In the genomic region with DNA sequence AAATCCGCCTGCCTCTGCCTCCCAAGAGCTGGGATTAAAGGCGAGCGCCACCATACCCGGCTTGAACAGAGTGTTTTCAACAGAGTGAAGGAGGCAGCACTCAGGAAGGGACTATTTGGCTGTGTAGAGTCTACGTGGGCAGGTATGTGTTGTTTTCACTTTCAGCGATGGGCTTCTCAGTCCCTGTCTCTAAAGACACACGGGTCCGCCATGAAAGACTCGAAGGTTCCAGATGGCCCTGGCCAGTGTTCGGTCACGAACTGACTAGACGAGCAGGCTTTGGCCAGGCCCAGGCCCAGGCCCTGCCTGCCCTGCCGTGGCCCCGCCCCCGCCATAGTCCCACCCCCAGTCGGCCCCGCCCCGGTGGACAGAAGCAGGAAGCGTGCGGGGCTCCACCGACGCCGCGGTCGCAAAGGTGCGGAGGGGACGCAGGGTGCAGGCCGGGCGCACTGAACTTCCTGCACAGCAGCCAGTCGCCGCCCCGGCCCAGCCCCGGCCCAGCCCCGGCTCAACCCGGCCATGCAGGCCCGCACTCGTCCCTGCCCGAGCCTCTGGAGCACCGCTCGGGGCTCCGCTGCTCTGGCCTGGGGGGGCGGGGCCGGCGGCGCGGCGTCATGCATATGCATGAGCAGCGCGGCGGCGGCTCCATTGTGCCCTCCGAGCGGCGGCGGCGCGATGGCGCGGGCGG, we compare ENCODE assay signal across 7 mouse cellular contexts. TPM values are rescaled to one million over a fixed set of nuclear protein-coding genes. Genes with fewer than 3 reads are reported as not detected.
DNase-seq lines count a peak whose midpoint lies in the region; ATAC-seq lines count a peak whose summit lies in the region.

Gene Zmiz2, plus strand, starts transcription at position 349 of the 688 bp plus-strand sequence.

- peak within 1 kb of the TSS; percentile 85 for H3K4me2 ChIP-seq in intestine, embryonic 16.5 days (ENCODE audit: low read depth, low read length)
- H3K4me2 ChIP-seq in midbrain, embryonic 11.5 days = peak within 1 kb of the TSS; percentile 62

- peak; percentile 95 to 96 for DNase-seq in adrenal gland, adult 18-20 months (ENCODE audit: low spot score in 2 of 2)
- peak; percentile 95 for DNase-seq in embryo, embryonic 11 days
- DNase-seq in gastrocnemius, postnatal 36 days = peak; percentile 93 to 95
- DNase-seq in left cerebral cortex, postnatal 36 days (ENCODE audit: low spot score in 2 of 2) = peak; percentile 93 to 98
- peak; percentile 100 for DNase-seq in midbrain, embryonic 11.5 days (ENCODE audit: low spot score, missing footprints)
- DNase-seq in skeletal muscle tissue, adult 2 months (ENCODE audit: low read depth, low spot score) = peak; percentile 80

- no peaks in the 10 kb centered on the region for H3K9me3 ChIP-seq in intestine, embryonic 16.5 days (ENCODE audit: control insufficient read depth, low read length)
- no peaks in the 10 kb centered on the region for H3K9me3 ChIP-seq in midbrain, embryonic 11.5 days (ENCODE audit: control insufficient read depth, low read length)

- H3K27me3 ChIP-seq in intestine, embryonic 16.5 days (replicated peaks; ENCODE audit: control insufficient read depth, insufficient read depth, low read length) = no peaks in the 10 kb centered on the region
- no peaks in the 10 kb centered on the region for H3K27me3 ChIP-seq in midbrain, embryonic 11.5 days (ENCODE audit: control insufficient read depth, insufficient read depth, low read length)

- H3K4me1 ChIP-seq in intestine, embryonic 16.5 days (ENCODE audit: control insufficient read depth, insufficient read depth, low read length) = peaks cover 17% of the 10 kb centered on the region
- H3K4me1 ChIP-seq in midbrain, embryonic 11.5 days (ENCODE audit: control insufficient read depth, insufficient read depth, low read length) = peaks cover 14% of the 10 kb centered on the region

- H3K4me3 ChIP-seq in intestine, embryonic 16.5 days (ENCODE audit: low read length) = peak within 1 kb of the TSS; percentile 88
- peak within 1 kb of the TSS; percentile 97 for H3K4me3 ChIP-seq in midbrain, embryonic 11.5 days (ENCODE audit: low read depth, low read length)

- no peaks in the 10 kb centered on the region; the same call in 1 of the 2 replicates for H3K36me3 ChIP-seq in intestine, embryonic 16.5 days (ENCODE audit: control insufficient read depth, insufficient read depth, low read length)
- H3K36me3 ChIP-seq in midbrain, embryonic 11.5 days (ENCODE audit: control insufficient read depth, insufficient read depth, low read length) = peaks cover 3% of the 10 kb centered on the region; the same call in 1 of the 2 replicates

- WGBS in intestine, embryonic 16.5 days = 6% methylated on average over 51 of the region's 60 CpGs
- 13% methylated on average over 35 of the region's 60 CpGs for WGBS in midbrain, embryonic 11.5 days

- intact Hi-C loops in gastrocnemius, postnatal 36 days (cut with DNase I) = no loop called here
- intact Hi-C loops in left cerebral cortex, postnatal 36 days (cut with DNase I) = no loop called here

- peak within 1 kb of the TSS; percentile 93 for H3K9ac ChIP-seq in intestine, embryonic 16.5 days (ENCODE audit: low read depth, low read length)
- peak within 1 kb of the TSS; percentile 97 for H3K9ac ChIP-seq in midbrain, embryonic 11.5 days (ENCODE audit: low read length)

- peak within 1 kb of the TSS; percentile 99 for H3K27ac ChIP-seq in intestine, embryonic 16.5 days (ENCODE audit: low read length)
- H3K27ac ChIP-seq in midbrain, embryonic 11.5 days (ENCODE audit: low read depth, low read length) = peak within 1 kb of the TSS; percentile 93

- peak; percentile 99 for ATAC-seq in intestine, embryonic 16.5 days
- peak; percentile 99 for ATAC-seq in midbrain, embryonic 11.5 days (ENCODE audit: low FRiP score)

RNA-seq across cellular contexts. Expression of gene Zmiz2, which starts in this region (rescaled TPM):
- 10 to 100 TPM; 48.8 to 51.2 TPM for total RNA-seq in adrenal gland, adult 18-20 months (2021)
- 10 to 100 TPM; 41.1 to 53.3 TPM for total RNA-seq in gastrocnemius, postnatal 36 days (2021)
- polyA plus RNA-seq in intestine, embryonic 16.5 days (2015; fragmentation: Nextera tagmentation; extraction: Ambion mirVana) = 9.2 and 9.3 TPM in 2 replicates
- total RNA-seq in left cerebral cortex, postnatal 36 days (2021) = 100 to 1,000 TPM; 222 to 224 TPM
- 13.3 and 16.4 TPM in 2 replicates for polyA plus RNA-seq in midbrain, embryonic 11.5 days (2014; fragmentation: Nextera tagmentation; extraction: Ambion mirVana)

Comparison
In these comparisons a context has a peak if more than half of its experiments do, and no peak if none do; other contexts are left out.
1. Peak in every context shown above with its lines: DNase-seq, ATAC-seq, H3K4me3 ChIP-seq and H3K27ac ChIP-seq.
2. RNA of gene Zmiz2 (total RNA-seq): 222 to 224 TPM in left cerebral cortex, postnatal 36 days; 41.1 to 53.3 TPM in gastrocnemius, postnatal 36 days and 48.8 to 51.2 TPM in adrenal gland, adult 18-20 months; every median in the first group is over 4 times any median in the second.